Mouse (Mus musculus): Measurements from ENCODE around the gene Acod1. TPM values are rescaled to one million over a fixed set of nuclear protein-coding genes. Genes with fewer than 3 reads are reported as not detected.

Acod1 gene
- polyA plus RNA-seq, 1 experiment from 2014 or later: not detected

DNA sequence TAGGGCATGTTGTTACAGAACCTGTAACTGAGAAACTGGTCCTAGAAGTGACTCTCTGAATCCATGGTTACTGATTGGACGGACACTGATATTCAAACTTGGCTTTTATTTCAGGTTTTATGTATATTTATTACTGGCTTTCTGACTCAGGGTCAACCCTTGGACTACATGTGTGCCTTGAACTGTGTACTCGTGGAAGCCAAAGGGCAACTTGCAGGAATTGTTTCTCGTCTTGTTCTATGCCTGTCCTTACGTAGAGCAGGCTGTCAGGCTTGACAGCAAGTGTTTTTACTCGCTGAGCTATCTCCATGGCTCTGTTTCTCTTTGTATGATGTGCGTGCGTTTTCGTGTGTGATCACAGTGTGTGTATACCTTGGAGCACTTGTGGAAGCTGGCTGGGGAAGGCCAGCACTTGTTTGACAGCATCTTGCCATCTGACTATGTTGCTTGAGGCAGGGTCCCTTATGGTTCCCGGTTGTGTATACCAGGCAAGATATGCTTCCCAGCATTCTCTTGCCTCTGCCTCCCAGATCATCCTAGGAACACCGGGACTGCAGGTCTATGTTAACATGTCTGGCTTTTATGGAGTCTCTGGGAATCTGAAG is 56.1 kb downstream of the Acod1 start:
- Histone ChIP-seq H3K27me3 (ENCODE audit: control insufficient read depth, insufficient read depth, low read length) (no peaks in the 10 kb centered on the region), H3K36me3 (ENCODE audit: control insufficient read depth, insufficient read depth, low read length) (no peaks in the 10 kb centered on the region), H3K4me3 (ENCODE audit: low read depth, low read length) (no peak overlapping the region), H3K9ac (replicated peaks; ENCODE audit: low read depth, low read length) (no peak overlapping the region), H3K9me3 (ENCODE audit: control insufficient read depth, low read length) (no peaks in the 10 kb centered on the region), H3K4me2 (ENCODE audit: low read depth, low read length) (no peak overlapping the region), H3K27ac (ENCODE audit: low read depth, low read length) (no peak overlapping the region), H3K4me1 (ENCODE audit: control insufficient read depth, insufficient read depth, low read length) (peaks cover 3% of the 10 kb centered on the region; the same call in 1 of the 2 replicates)
- WGBS: 83% methylated on average over 10 of the region's 10 CpGs
- no peak for ATAC-seq (ENCODE audit: low read depth)

Other genes with a start within 250 kb of the Acod1 start
- gene Kctd12, start 64.3 kb upstream of the Acod1 start, polyA plus RNA-seq (2014; fragmentation: Nextera tagmentation; extraction: Ambion mirVana): 21.2 and 24.5 TPM in 2 replicates
- gene Cln5, start 23.2 kb downstream of the Acod1 start, polyA plus RNA-seq (2014; fragmentation: Nextera tagmentation; extraction: Ambion mirVana): 10.6 and 15.0 TPM in 2 replicates
- 30.6 and 38.7 TPM in 2 replicates for gene Fbxl3, start 52.6 kb downstream of the Acod1 start, polyA plus RNA-seq (2014; fragmentation: Nextera tagmentation; extraction: Ambion mirVana)

Data from neural tube, embryonic 14.5 days (tissue).